ENCODE assay signal across 15 mouse cellular contexts in the genomic region with DNA sequence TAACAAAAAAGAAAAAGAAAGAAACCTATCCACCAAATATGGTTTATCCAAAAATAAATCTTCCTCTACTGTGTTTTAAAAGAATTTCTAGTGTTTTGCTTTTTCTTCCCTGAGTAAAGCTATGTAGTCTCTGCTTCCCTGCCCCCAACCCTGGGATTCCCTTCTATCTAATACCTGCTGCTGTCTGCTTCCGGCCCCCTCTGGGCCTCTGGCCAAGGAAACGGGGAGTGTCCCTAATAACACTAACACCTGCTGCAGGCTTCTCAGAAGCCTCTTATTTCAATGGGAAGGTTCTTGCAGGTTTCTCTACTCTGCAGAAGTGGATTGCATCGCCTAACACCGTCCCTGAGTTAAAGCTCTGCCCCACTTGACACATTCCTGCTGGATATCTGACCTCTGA.
"Had no signal": no experiment of that assay in that cellular context is flagged by ENCODE, and none has a peak within 500 bp of the region (broad histone marks: within the 10 kb centered on the region; RNA-seq: fewer than 3 reads in every experiment).

No protein-coding gene starts in this region.

- H3K9ac ChIP-seq: limb, embryonic 15.5 days; liver, embryonic 13.5 days; midbrain, embryonic 12.5 days; neural tube, embryonic 13.5 days; stomach, embryonic 15.5 days had no signal

- DNase-seq: kidney, adult 9 months; kidney, postnatal 36 days; layer of hippocampus, adult 9-11 months; layer of hippocampus, postnatal 36 days; liver, embryonic 13.5 days; lung, adult 18-20 months; right cerebral cortex, postnatal 14 days; thymus, adult 2 months; thymus, postnatal 25 days had no signal

- H3K27ac ChIP-seq: kidney, postnatal 0 days; limb, embryonic 15.5 days; liver, embryonic 13.5 days; midbrain, embryonic 12.5 days; neural tube, embryonic 13.5 days; stomach, embryonic 15.5 days had no signal

- H3K36me3 ChIP-seq: limb, embryonic 15.5 days; liver, embryonic 13.5 days; midbrain, embryonic 12.5 days; neural tube, embryonic 13.5 days; stomach, embryonic 15.5 days had no signal

- H3K27me3 ChIP-seq: limb, embryonic 15.5 days; liver, embryonic 13.5 days; midbrain, embryonic 12.5 days; neural tube, embryonic 13.5 days; stomach, embryonic 15.5 days had no signal

- H3K9me3 ChIP-seq: limb, embryonic 15.5 days; liver, embryonic 13.5 days; midbrain, embryonic 12.5 days; neural tube, embryonic 13.5 days; stomach, embryonic 15.5 days had no signal

- ATAC-seq: midbrain, embryonic 16.5 days had no signal

- H3K4me2 ChIP-seq: limb, embryonic 15.5 days; liver, embryonic 13.5 days; midbrain, embryonic 12.5 days; neural tube, embryonic 13.5 days; stomach, embryonic 15.5 days had no signal

- H3K4me3 ChIP-seq: limb, embryonic 15.5 days; liver, embryonic 13.5 days; midbrain, embryonic 12.5 days; neural tube, embryonic 13.5 days; stomach, embryonic 15.5 days had no signal

- H3K4me1 ChIP-seq: neural tube, embryonic 13.5 days had no signal
